Comparison of ENCODE assay signal across 32 mouse cellular contexts in the genomic region with DNA sequence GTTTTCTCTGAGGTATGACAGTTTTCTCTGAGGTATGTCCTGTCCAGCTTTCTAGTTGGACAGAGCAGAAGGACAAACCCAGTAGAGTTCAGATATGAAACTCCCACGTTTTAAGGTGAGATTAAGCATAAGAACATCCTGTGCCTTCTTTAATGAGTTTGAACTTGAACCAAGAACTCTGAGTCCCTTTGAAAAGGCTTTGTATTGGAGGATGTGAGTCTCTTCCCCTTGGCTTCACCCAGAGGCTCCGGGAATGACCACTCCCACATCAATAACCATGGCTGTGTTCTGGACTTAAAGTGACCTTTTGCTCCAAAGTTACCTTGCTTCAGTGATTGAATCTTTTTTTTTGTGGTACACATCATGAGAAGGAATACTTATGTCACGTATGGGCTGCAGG. TPM values are rescaled to one million over a fixed set of nuclear protein-coding genes. Genes with fewer than 3 reads are reported as not detected.
DNase-seq lines count a peak whose midpoint lies in the region; ATAC-seq and TF ChIP-seq lines count a peak whose summit lies in the region.
"Had no signal": no experiment of that assay in that cellular context is flagged by ENCODE, and none has a peak within 500 bp of the region (broad histone marks: within the 10 kb centered on the region; RNA-seq: fewer than 3 reads in every experiment).

No protein-coding gene starts in this region.

- H3K4me2 ChIP-seq in kidney, embryonic 15.5 days = no peak overlapping the region
- no peak overlapping the region for H3K4me2 ChIP-seq in lung, postnatal 0 days (replicated peaks; ENCODE audit: low read depth, low read length)
- no peak overlapping the region for H3K4me2 ChIP-seq in forebrain, embryonic 12.5 days
- H3K4me2 ChIP-seq: embryonic facial prominence, embryonic 12.5 days; forebrain, embryonic 15.5 days; intestine, embryonic 15.5 days; limb, embryonic 15.5 days; lung, embryonic 15.5 days; midbrain, embryonic 15.5 days; neural tube, embryonic 15.5 days had no signal

- H3K4me1 ChIP-seq in kidney, adult 2 months (ENCODE audit: control insufficient read depth, insufficient read depth, low read length) = no peaks in the 10 kb centered on the region
- H3K4me1 ChIP-seq in kidney, embryonic 15.5 days = no peaks in the 10 kb centered on the region
- H3K4me1 ChIP-seq in lung, postnatal 0 days (ENCODE audit: insufficient read depth, low read depth, low read length) = no peaks in the 10 kb centered on the region
- peaks cover 3% of the 10 kb centered on the region for H3K4me1 ChIP-seq in lung, adult 2 months (ENCODE audit: control insufficient read depth, insufficient read depth, low read length)
- no peaks in the 10 kb centered on the region for H3K4me1 ChIP-seq in forebrain, embryonic 12.5 days
- H3K4me1 ChIP-seq: embryonic facial prominence, embryonic 12.5 days; forebrain, embryonic 15.5 days; intestine, embryonic 15.5 days; limb, embryonic 10.5 days; limb, embryonic 15.5 days; lung, embryonic 15.5 days; midbrain, embryonic 10.5 days; midbrain, embryonic 15.5 days; neural tube, embryonic 15.5 days had no signal

- no peak overlapping the region for H3K4me3 ChIP-seq in kidney, adult 2 months (ENCODE audit: insufficient read depth, low read depth, low read length)
- H3K4me3 ChIP-seq in kidney, embryonic 15.5 days (replicated peaks) = no peak overlapping the region
- H3K4me3 ChIP-seq in lung, postnatal 0 days (ENCODE audit: low read depth, low read length) = no peak overlapping the region
- no peak overlapping the region for H3K4me3 ChIP-seq in lung, adult 2 months (replicated peaks; ENCODE audit: extremely low read depth, low read depth, low read length)
- no peak overlapping the region for H3K4me3 ChIP-seq in forebrain, embryonic 12.5 days (replicated peaks)
- H3K4me3 ChIP-seq: embryonic facial prominence, embryonic 12.5 days; forebrain, embryonic 15.5 days; intestine, embryonic 15.5 days; limb, embryonic 10.5 days; limb, embryonic 15.5 days; lung, embryonic 15.5 days; midbrain, embryonic 10.5 days; midbrain, embryonic 15.5 days; neural tube, embryonic 15.5 days had no signal

- no peak for TF ChIP-seq POLR2A in kidney, adult 2 months (IDR thresholded peaks at IDR 0.05; ENCODE audit: low read depth, low read length)
- no peak for TF ChIP-seq POLR2A in lung, adult 2 months (IDR thresholded peaks at IDR 0.05; ENCODE audit: borderline replicate concordance, extremely low read depth, low read depth, low read length)

- no peak for TF ChIP-seq CTCF in kidney, adult 2 months (conservative IDR thresholded peaks at IDR 0.05; ENCODE audit: insufficient read depth, insufficient read length, low read depth, low read length)
- no peak for TF ChIP-seq CTCF in lung, postnatal 0 days (IDR thresholded peaks at IDR 0.05)
- no peak for TF ChIP-seq CTCF in lung, adult 2 months (IDR thresholded peaks at IDR 0.05; ENCODE audit: insufficient read depth, low read length)

- ATAC-seq in kidney, embryonic 15.5 days (replicated peaks; ENCODE audit: low FRiP score) = no peak
- peak; percentile 46; the same call in 1 of the 2 replicates for ATAC-seq in lung, postnatal 0 days
- no peak for ATAC-seq in forebrain, embryonic 12.5 days (ENCODE audit: low FRiP score)
- ATAC-seq: forebrain, embryonic 15.5 days; hindbrain, postnatal 0 days; intestine, embryonic 15.5 days; midbrain, embryonic 15.5 days; Patski had no signal

- no peak overlapping the region for H3K9ac ChIP-seq in kidney, embryonic 15.5 days
- no peak overlapping the region for H3K9ac ChIP-seq in lung, postnatal 0 days (replicated peaks; ENCODE audit: low read depth)
- no peak overlapping the region for H3K9ac ChIP-seq in forebrain, embryonic 12.5 days
- H3K9ac ChIP-seq: embryonic facial prominence, embryonic 12.5 days; forebrain, embryonic 15.5 days; intestine, embryonic 15.5 days; limb, embryonic 15.5 days; liver, embryonic 14.5 days; lung, embryonic 15.5 days; midbrain, embryonic 15.5 days; neural tube, embryonic 15.5 days had no signal

- DNase-seq in heart, adult 18-20 months = peak; percentile 19 to 66
- no peak for DNase-seq in heart, postnatal 36 days
- DNase-seq in kidney, adult 2 months = peak; percentile 46
- DNase-seq in lung, postnatal 0 days (ENCODE audit: low spot score) = peak; percentile 10
- no peak for DNase-seq in lung, adult 2 months
- peak; percentile 90 for DNase-seq in gonadal fat pad, adult 2 months (ENCODE audit: low read depth)
- DNase-seq: adrenal gland, postnatal 10 days; cerebellum, adult 11 months; cerebellum, adult 9-10 months; cerebellum, postnatal 36 days; embryo, embryonic 11 days; kidney, postnatal 4 days; right cerebral cortex, postnatal 25 days; spleen, adult 18-20 months; thymus, adult 18-20 months; thymus, postnatal 25 days had no signal

- peak overlapping the region; percentile 23 for H3K27ac ChIP-seq in kidney, adult 2 months (ENCODE audit: insufficient read depth, low read depth, low read length)
- H3K27ac ChIP-seq in kidney, embryonic 15.5 days = no peak overlapping the region
- H3K27ac ChIP-seq in lung, postnatal 0 days (ENCODE audit: low read length) = no peak overlapping the region
- no peak overlapping the region for H3K27ac ChIP-seq in forebrain, embryonic 12.5 days
- H3K27ac ChIP-seq: embryonic facial prominence, embryonic 12.5 days; forebrain, embryonic 15.5 days; hindbrain, postnatal 0 days; intestine, embryonic 15.5 days; limb, embryonic 10.5 days; limb, embryonic 15.5 days; liver, embryonic 14.5 days; lung, embryonic 15.5 days; midbrain, embryonic 10.5 days; midbrain, embryonic 15.5 days; neural tube, embryonic 15.5 days; stomach, postnatal 0 days had no signal

- H3K9me3 ChIP-seq in kidney, embryonic 15.5 days (replicated peaks) = no peaks in the 10 kb centered on the region
- H3K9me3 ChIP-seq in lung, postnatal 0 days (ENCODE audit: low read length) = no peaks in the 10 kb centered on the region
- no peaks in the 10 kb centered on the region for H3K9me3 ChIP-seq in forebrain, embryonic 12.5 days
- H3K9me3 ChIP-seq: embryonic facial prominence, embryonic 12.5 days; forebrain, embryonic 15.5 days; intestine, embryonic 15.5 days; limb, embryonic 10.5 days; limb, embryonic 15.5 days; lung, embryonic 15.5 days; midbrain, embryonic 10.5 days; midbrain, embryonic 15.5 days; neural tube, embryonic 15.5 days had no signal

- intact Hi-C loops in heart, postnatal 36 days (cut with DNase I) = loop anchor here (5.0 kb wide), 1 partner anchor 41 kb away; no protein-coding TSS in a partner anchor

- TF ChIP-seq EP300 in lung, postnatal 0 days (IDR thresholded peaks at IDR 0.05) = peak; percentile 98

- WGBS in kidney, adult 2 months = 44% methylated on average over 3 of the region's 3 CpGs
- 67% methylated on average over 3 of the region's 3 CpGs for WGBS in kidney, embryonic 15.5 days
- 45% methylated on average over 3 of the region's 3 CpGs for WGBS in lung, postnatal 0 days
- WGBS in lung, adult 2 months = 42% methylated on average over 3 of the region's 3 CpGs
- 61% methylated on average over 3 of the region's 3 CpGs for WGBS in forebrain, embryonic 12.5 days

- H3K27me3 ChIP-seq in kidney, adult 2 months (replicated peaks; ENCODE audit: control insufficient read depth, insufficient read depth, low read length) = no peaks in the 10 kb centered on the region
- no peaks in the 10 kb centered on the region for H3K27me3 ChIP-seq in kidney, embryonic 15.5 days
- no peaks in the 10 kb centered on the region for H3K27me3 ChIP-seq in lung, postnatal 0 days (replicated peaks; ENCODE audit: insufficient read depth, low read length)
- H3K27me3 ChIP-seq in forebrain, embryonic 12.5 days = no peaks in the 10 kb centered on the region
- H3K27me3 ChIP-seq: forebrain, embryonic 15.5 days; intestine, embryonic 15.5 days; limb, embryonic 15.5 days; lung, embryonic 15.5 days; midbrain, embryonic 15.5 days; neural tube, embryonic 15.5 days; Patski had no signal

- H3K36me3 ChIP-seq in kidney, adult 2 months (ENCODE audit: control insufficient read depth, insufficient read depth, low read length) = no peaks in the 10 kb centered on the region
- no peaks in the 10 kb centered on the region for H3K36me3 ChIP-seq in kidney, embryonic 15.5 days
- H3K36me3 ChIP-seq in lung, postnatal 0 days (ENCODE audit: insufficient read depth, low read length) = no peaks in the 10 kb centered on the region
- H3K36me3 ChIP-seq in forebrain, embryonic 12.5 days (replicated peaks) = no peaks in the 10 kb centered on the region
- H3K36me3 ChIP-seq: embryonic facial prominence, embryonic 12.5 days; forebrain, embryonic 15.5 days; intestine, embryonic 15.5 days; limb, embryonic 10.5 days; limb, embryonic 15.5 days; lung, embryonic 15.5 days; midbrain, embryonic 10.5 days; midbrain, embryonic 15.5 days; neural tube, embryonic 15.5 days had no signal

RNA-seq across cellular contexts. Expression of a gene that starts 37.6 kb away (rescaled TPM):
- 10 to 100 TPM; 13.9 to 18.8 TPM for total RNA-seq in heart, adult 18-20 months (2021)
- total RNA-seq in heart, postnatal 36 days (2021) = 10 to 100 TPM; 15.0 to 15.7 TPM
- 3.7 and 4.6 TPM in 2 replicates for polyA plus RNA-seq in kidney, adult 2 months (2012; rRNA removed)
- 2.5 and 3.3 TPM in 2 replicates for polyA plus RNA-seq in kidney, embryonic 15.5 days (2015; fragmentation: Nextera tagmentation; extraction: Ambion mirVana)
- 56.1 and 57.9 TPM in 2 replicates for polyA plus RNA-seq in lung, postnatal 0 days (2015; fragmentation: Nextera tagmentation; extraction: Ambion mirVana)
- 9.2 and 10.0 TPM in 2 replicates for polyA plus RNA-seq in lung, adult 2 months (2012; rRNA removed)
- 8.7 and 10.9 TPM in 2 replicates for polyA plus RNA-seq in gonadal fat pad, adult 2 months (2012; rRNA removed)
- polyA plus RNA-seq in forebrain, embryonic 12.5 days (2016; fragmentation: Nextera tagmentation; extraction: Ambion mirVana) = 0.32 and 0.55 TPM in 2 replicates
- total RNA-seq: MEL had no signal

Comparison
In these comparisons a context has a peak if more than half of its experiments do, and no peak if none do; other contexts are left out.
1. DNase-seq: peak in heart, adult 18-20 months (2 of 2), kidney, adult 2 months (single experiment), lung, postnatal 0 days (single experiment) and gonadal fat pad, adult 2 months (single experiment); none in heart, postnatal 36 days (0 of 2) and lung, adult 2 months (single experiment).